ENCODE assay signal across 22 mouse cellular contexts in genomic region chr8:118314188-118314563, GRCm38 (mm10). TPM values are rescaled to one million over a fixed set of nuclear protein-coding genes. Genes with fewer than 3 reads are reported as not detected.
A peak's percentile ranks its signal among the peaks of the same experiment; 100 is the strongest.
DNase-seq lines count a peak whose midpoint lies in the region; ATAC-seq lines count a peak whose summit lies in the region.
"Had no signal": no experiment of that assay in that cellular context is flagged by ENCODE, and none has a peak within 500 bp of the region (broad histone marks: within the 10 kb centered on the region; RNA-seq: fewer than 3 reads in every experiment).

No protein-coding gene starts in this region.

- WGBS in neural tube, embryonic 12.5 days = 76% methylated on average over 6 of the region's 6 CpGs

- no peak overlapping the region for H3K27ac ChIP-seq in neural tube, embryonic 12.5 days
- H3K27ac ChIP-seq: embryonic facial prominence, embryonic 13.5 days; forebrain, embryonic 12.5 days; midbrain, embryonic 12.5 days had no signal

- H3K36me3 ChIP-seq in neural tube, embryonic 12.5 days = no peaks in the 10 kb centered on the region
- H3K36me3 ChIP-seq: embryonic facial prominence, embryonic 13.5 days; forebrain, embryonic 12.5 days; midbrain, embryonic 12.5 days had no signal

- no peak overlapping the region for H3K4me3 ChIP-seq in neural tube, embryonic 12.5 days
- H3K4me3 ChIP-seq: embryonic facial prominence, embryonic 13.5 days; erythroblast, embryonic 14.5 days; forebrain, embryonic 12.5 days; midbrain, embryonic 12.5 days had no signal

- H3K27me3 ChIP-seq in neural tube, embryonic 12.5 days (replicated peaks) = no peaks in the 10 kb centered on the region
- H3K27me3 ChIP-seq: embryonic facial prominence, embryonic 13.5 days; midbrain, embryonic 12.5 days had no signal

- no peak overlapping the region for H3K9ac ChIP-seq in neural tube, embryonic 12.5 days
- H3K9ac ChIP-seq: embryonic facial prominence, embryonic 13.5 days; forebrain, embryonic 12.5 days; midbrain, embryonic 12.5 days had no signal

- peak; percentile 22 for DNase-seq in urinary bladder, postnatal 14 days (ENCODE audit: low spot score)
- no peak for DNase-seq in urinary bladder, postnatal 4 days (ENCODE audit: low spot score in 2 of 2)
- peak; percentile 43 for DNase-seq in lung, postnatal 10 days
- DNase-seq in kidney, adult 8-10 months = no peak
- DNase-seq in adrenal gland, adult 18-20 months (ENCODE audit: low spot score in 2 of 2) = no peak
- DNase-seq: adrenal gland, postnatal 14 days; cerebellum, adult 2 months; cerebellum, postnatal 36 days; gastrocnemius, adult 2 months; heart, postnatal 4 days; kidney, adult 2 months; kidney, postnatal 14 days; right cerebral cortex, postnatal 14 days; spleen, adult 18-20 months had no signal

- peaks cover 32% of the 10 kb centered on the region for H3K4me1 ChIP-seq in neural tube, embryonic 12.5 days

- ATAC-seq in neural tube, embryonic 12.5 days (ENCODE audit: low FRiP score, low read depth) = no peak
- no peak for ATAC-seq in frontal cortex, adult (ENCODE audit: low TSS enrichment)

- peak overlapping the region; percentile 43; the same call in 1 of the 2 replicates for H3K4me2 ChIP-seq in neural tube, embryonic 12.5 days (replicated peaks)
- H3K4me2 ChIP-seq: embryonic facial prominence, embryonic 13.5 days; forebrain, embryonic 12.5 days; midbrain, embryonic 12.5 days had no signal

- H3K9me3 ChIP-seq in neural tube, embryonic 12.5 days = no peaks in the 10 kb centered on the region
- H3K9me3 ChIP-seq: embryonic facial prominence, embryonic 13.5 days; forebrain, embryonic 12.5 days; midbrain, embryonic 12.5 days had no signal

RNA-seq across cellular contexts. Expression of gene Cdh13, which starts 30.6 kb away (rescaled TPM):
- 33.5 and 34.7 TPM in 2 replicates for polyA plus RNA-seq in neural tube, embryonic 12.5 days (2016; fragmentation: Nextera tagmentation; extraction: Ambion mirVana)
- 10 to 100 TPM in 1 of 2 experiments, 1 to 10 TPM in 1; 5.9 to 12.6 TPM for total RNA-seq in adrenal gland, adult 18-20 months (2021)
- total RNA-seq: megakaryocyte, adult 5-6 weeks; MEL had no signal
- polyA plus RNA-seq: erythroblast, embryonic 14.5 days had no signal

Comparison
In these comparisons a context has a peak if more than half of its experiments do, and no peak if none do; other contexts are left out.
1. DNase-seq: peak in urinary bladder, postnatal 14 days (single experiment) and lung, postnatal 10 days (single experiment); none in urinary bladder, postnatal 4 days (0 of 2), kidney, adult 8-10 months (0 of 2) and adrenal gland, adult 18-20 months (0 of 2).